Mouse (Mus musculus) MEL (cell line): ENCODE results near the gene Cd37. TPM values are rescaled to one million over a fixed set of nuclear protein-coding genes. Genes with fewer than 3 reads are reported as not detected.

Source experiments
- DNase-seq: peaks from one replicate; pipeline ENCODE4 v3.0.0; 2011; ENCODE audit warnings: low read depth, low spot score
- H3K27ac ChIP-seq: 2 replicates; pipeline ENCODE4 v1.5.1; 2012; ENCODE audit warnings: low read depth, mild to moderate bottlenecking, control low read depth, low read length, moderate library complexity; ENCODE audit not compliant: control insufficient read depth
- H3K27me3 ChIP-seq, 2 experiments: fragments of 150-350 bp in 1 of 2; sonication (generic) in 1 of 2; 2 replicates each; pipeline ENCODE4 v1.6.1; 2012; ENCODE audit warnings: low read length in 2 of 2, mild to moderate bottlenecking in 2 of 2, improper control_type of control experiment in 1 of 2, moderate library complexity in 1 of 2; ENCODE audit not compliant: insufficient read depth in 2 of 2, control insufficient read depth in 1 of 2
- H3K36me3 ChIP-seq, 2 experiments: 2 replicates each; pipeline ENCODE4 v1.6.1; 2012 to 2014; ENCODE audit warnings: low read length in 2 of 2, improper control_type of control experiment in 1 of 2, inconsistent platforms in 1 of 2, mild to moderate bottlenecking in 1 of 2; ENCODE audit not compliant: insufficient read depth in 2 of 2, control insufficient read depth in 1 of 2
- H3K4me1 ChIP-seq, 2 experiments: fragments of 150-350 bp in 1 of 2; sonication (generic) in 1 of 2; 2 replicates each; pipeline ENCODE4 v1.6.1; 2012; ENCODE audit warnings: low read length in 2 of 2, improper control_type of control experiment in 1 of 2, mild to moderate bottlenecking in 1 of 2; ENCODE audit not compliant: insufficient read depth in 2 of 2, control insufficient read depth in 1 of 2
- H3K4me3 ChIP-seq, 2 experiments: fragments of 150-350 bp in 1 of 2; sonication (generic) in 1 of 2; 2 replicates each; pipeline ENCODE4 v1.5.1; 2012; ENCODE audit warnings: low read depth in 2 of 2, low read length in 2 of 2, mild to moderate bottlenecking in 2 of 2, moderate library complexity in 2 of 2, control low read depth in 1 of 2, improper control_type of control experiment in 1 of 2; ENCODE audit not compliant: control insufficient read depth in 1 of 2, insufficient read depth in 1 of 2
- H3K79me2 ChIP-seq: 2 replicates; pipeline ENCODE4 v1.6.1; 2012; ENCODE audit warnings: mild to moderate bottlenecking, low read length, moderate library complexity; ENCODE audit not compliant: control insufficient read depth, poor library complexity, insufficient read depth
- H3K9ac ChIP-seq: 2 replicates; pipeline ENCODE4 v1.6.1; 2012; ENCODE audit warnings: low read depth, mild to moderate bottlenecking, control low read depth, low read length, moderate library complexity; ENCODE audit not compliant: control insufficient read depth, poor library complexity, severe bottlenecking
- H3K9me3 ChIP-seq: fragments of 150-350 bp; sonication (generic); replicated peaks from 2 replicates; pipeline ENCODE4 v1.6.1; 2012; ENCODE audit warnings: mild to moderate bottlenecking, low read length, improper control_type of control experiment, moderate library complexity; ENCODE audit not compliant: insufficient read depth
- CTCF ChIP-seq, 3 experiments: IDR thresholded peaks in 2 of 3; conservative IDR thresholded peaks in 1 of 3; 2 replicates each; pipeline ENCODE4 v1.5.1; 2011 to 2012; ENCODE audit warnings: low read length in 3 of 3, low read depth in 2 of 3, mild to moderate bottlenecking in 2 of 3, improper control_type of control experiment in 1 of 3, inconsistent platforms in 1 of 3, mixed read lengths in 1 of 3, moderate library complexity in 1 of 3; ENCODE audit not compliant: control insufficient read depth in 1 of 3, insufficient read depth in 1 of 3, poor library complexity in 1 of 3, severe bottlenecking in 1 of 3
- E2F4 ChIP-seq: IDR thresholded peaks from 2 replicates; pipeline ENCODE4 v1.6.1; 2011; ENCODE audit warnings: low read depth, low read length, improper control_type of control experiment, borderline replicate concordance
- ELF1 ChIP-seq: IDR thresholded peaks from 2 replicates; pipeline ENCODE4 v1.6.1; 2014; ENCODE audit warnings: low read depth, mild to moderate bottlenecking, inconsistent platforms, low read length, improper control_type of control experiment, moderate library complexity
- ETS1 ChIP-seq: IDR thresholded peaks from 2 replicates; pipeline ENCODE4 v1.6.1; 2012; ENCODE audit warnings: low read depth, mild to moderate bottlenecking, inconsistent platforms, low read length, improper control_type of control experiment, moderate library complexity
- GABPA ChIP-seq: IDR thresholded peaks from 2 replicates; pipeline ENCODE4 v1.6.1; 2012; ENCODE audit warnings: low read depth, mild to moderate bottlenecking, inconsistent platforms, low read length, improper control_type of control experiment, moderate library complexity
- HCFC1 ChIP-seq: IDR thresholded peaks from 2 replicates; pipeline ENCODE4 v1.6.1; 2012; ENCODE audit warnings: low read depth, mild to moderate bottlenecking, inconsistent platforms, low read length, improper control_type of control experiment, moderate library complexity
- JUND ChIP-seq: IDR thresholded peaks from 2 replicates; pipeline ENCODE4 v1.6.1; 2011; ENCODE audit warnings: low read depth, mild to moderate bottlenecking, improper control_type of control experiment, low read length
- MAX ChIP-seq: IDR thresholded peaks from 2 replicates; pipeline ENCODE4 v1.6.1; 2011; ENCODE audit warnings: low read length, improper control_type of control experiment
- MAZ ChIP-seq: IDR thresholded peaks from 2 replicates; pipeline ENCODE4 v1.6.1; 2012; ENCODE audit warnings: low read depth, mild to moderate bottlenecking, inconsistent platforms, low read length, improper control_type of control experiment
- MEF2A ChIP-seq: IDR thresholded peaks from 2 replicates; pipeline ENCODE4 v1.6.1; 2014; ENCODE audit warnings: low read depth, mild to moderate bottlenecking, inconsistent platforms, low read length, improper control_type of control experiment; ENCODE audit not compliant: poor library complexity, insufficient replicate concordance, severe bottlenecking; ENCODE audit errors: extremely low read depth
- MYB ChIP-seq: IDR thresholded peaks from 2 replicates; pipeline ENCODE4 v1.6.1; 2011; ENCODE audit warnings: mild to moderate bottlenecking, low read depth, low read length, improper control_type of control experiment
- MYC ChIP-seq: IDR thresholded peaks from 2 replicates; pipeline ENCODE4 v1.6.1; 2011; ENCODE audit warnings: low read depth, mild to moderate bottlenecking, low read length, improper control_type of control experiment, moderate library complexity
- NELFE ChIP-seq: IDR thresholded peaks from 2 replicates; pipeline ENCODE4 v1.6.1; 2011; ENCODE audit warnings: low read depth, low read length, improper control_type of control experiment
- NRF1 ChIP-seq: IDR thresholded peaks from 2 replicates; pipeline ENCODE4 v1.6.1; 2014; ENCODE audit warnings: low read depth, mild to moderate bottlenecking, inconsistent platforms, low read length, improper control_type of control experiment, moderate library complexity; ENCODE audit not compliant: poor library complexity, insufficient read depth, severe bottlenecking
- POLR2A ChIP-seq, 2 experiments: IDR thresholded peaks; 2 replicates each; pipeline ENCODE4 v1.6.1; 2011 to 2012; ENCODE audit warnings: low read length in 2 of 2, mild to moderate bottlenecking in 2 of 2, control low read depth in 1 of 2, improper control_type of control experiment in 1 of 2, low read depth in 1 of 2, moderate library complexity in 1 of 2; ENCODE audit not compliant: control insufficient read depth in 1 of 2, insufficient read depth in 1 of 2, poor library complexity in 1 of 2
- RAD21 ChIP-seq: IDR thresholded peaks from 2 replicates; pipeline ENCODE4 v1.6.1; 2011; ENCODE audit warnings: mild to moderate bottlenecking, low read depth, low read length, improper control_type of control experiment
- SIN3A ChIP-seq: IDR thresholded peaks from 2 replicates; pipeline ENCODE4 v1.6.1; 2012; ENCODE audit warnings: low read length, improper control_type of control experiment, inconsistent platforms
- TAL1 ChIP-seq: IDR thresholded peaks from 2 replicates; pipeline ENCODE4 v1.6.1; 2012; ENCODE audit warnings: mild to moderate bottlenecking, inconsistent platforms, low read length, moderate library complexity, mixed read lengths
- TCF12 ChIP-seq: IDR thresholded peaks from 2 replicates; pipeline ENCODE4 v1.6.1; 2014; ENCODE audit warnings: low read depth, mild to moderate bottlenecking, inconsistent platforms, low read length, improper control_type of control experiment, moderate library complexity
- USF1 ChIP-seq: IDR thresholded peaks from 2 replicates; pipeline ENCODE4 v1.6.1; 2014; ENCODE audit warnings: low read depth, mild to moderate bottlenecking, inconsistent platforms, low read length, improper control_type of control experiment, moderate library complexity
- USF2 ChIP-seq, 2 experiments: IDR thresholded peaks; 2 replicates each; pipeline ENCODE4 v1.6.1; 2011 to 2012; ENCODE audit warnings: improper control_type of control experiment in 2 of 2, low read length in 2 of 2, borderline replicate concordance in 1 of 2, inconsistent platforms in 1 of 2, low read depth in 1 of 2, mild to moderate bottlenecking in 1 of 2; ENCODE audit not compliant: insufficient read depth in 1 of 2
- ZC3H11A ChIP-seq: IDR thresholded peaks from 2 replicates; pipeline ENCODE4 v1.6.1; 2012; ENCODE audit warnings: low read depth, mild to moderate bottlenecking, inconsistent platforms, low read length, improper control_type of control experiment
- ZKSCAN1 ChIP-seq: IDR thresholded peaks from 2 replicates; pipeline ENCODE4 v1.6.1; 2012; ENCODE audit warnings: low read depth, mild to moderate bottlenecking, inconsistent platforms, low read length, improper control_type of control experiment, moderate library complexity
- ZNF384 ChIP-seq: IDR thresholded peaks from 2 replicates; pipeline ENCODE4 v1.6.1; 2012; ENCODE audit warnings: low read depth, mild to moderate bottlenecking, inconsistent platforms, low read length, improper control_type of control experiment
- polyA plus RNA-seq, 2 experiments: library from polyadenylated mRNA; stranded (reverse) in 1 of 2; unstranded in 1 of 2; fragments of >175 nt in 1 of 2; fragments of >200 nt in 1 of 2; gene quantifications; 2 replicates each; pipeline versions ENCODE4 v1.2.1 to v1.2.4; 2012; ENCODE audit warnings: low replicate concordance in 2 of 2, low read depth in 1 of 2; ENCODE audit not compliant: insufficient read length in 2 of 2, insufficient read depth in 1 of 2, missing spikeins in 1 of 2
- total RNA-seq: library from RNA; depleted of rRNA; stranded (reverse); fragments of 300-350 nt; gene quantifications from 2 replicates; pipeline ENCODE4 v1.2.3, GENCODE M21; 2012

Cd37 gene
- total and polyA plus RNA-seq, 3 experiments: 22.4 to 111 TPM; not detected in 1

DNA sequence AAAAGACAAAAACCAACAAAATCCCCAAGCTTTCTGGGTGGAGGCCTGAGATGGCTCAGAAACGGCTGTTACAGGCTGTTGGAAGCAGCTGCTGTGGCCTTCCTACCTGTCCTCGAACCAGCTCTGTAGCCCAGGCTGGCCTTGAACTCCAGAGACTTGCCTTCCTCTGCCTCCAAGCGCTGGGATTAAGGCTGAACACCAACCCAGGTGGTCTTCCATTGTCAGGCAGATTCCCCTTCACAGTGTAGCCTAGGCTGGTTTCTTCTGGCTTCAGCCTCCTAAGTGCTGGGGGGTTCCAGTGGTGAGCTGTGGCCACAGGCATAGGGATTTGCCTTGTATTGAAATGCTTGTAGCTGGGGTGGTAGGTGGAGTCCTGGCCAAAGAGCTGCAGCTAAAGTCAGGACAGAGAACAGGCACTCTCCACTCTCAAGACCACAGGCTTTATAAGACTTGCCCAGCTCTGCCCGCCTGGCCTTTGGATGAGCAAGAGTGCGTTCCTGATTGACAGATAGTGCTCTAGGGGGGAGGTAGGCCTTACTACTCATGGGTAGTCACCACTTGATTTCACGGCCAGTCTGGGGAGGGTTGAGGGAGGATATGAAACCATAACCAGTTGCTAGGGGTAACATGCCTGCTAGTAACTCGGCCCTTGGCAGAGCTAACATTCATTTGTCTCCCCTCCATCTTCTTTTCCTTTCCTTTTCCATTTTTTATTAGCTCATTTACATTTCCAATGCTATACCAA lies 9.3 kb downstream of the Cd37 start:
- Histone ChIP-seq H3K79me2 (no peaks in the 10 kb centered on the region), H3K27ac (no peak overlapping the region), H3K4me1 (no peaks in the 10 kb centered on the region; a peak in 2 of 4 replicates), H3K36me3 (0 out of 4 replicates have a peak, but pooled peaks cover 0 to 2% of the 10 kb centered on the region in 2 experiments), H3K27me3 (peaks cover 4 to 5% of the 10 kb centered on the region in 2 experiments), H3K9me3 (no peaks in the 10 kb centered on the region), H3K9ac (no peak overlapping the region), H3K4me3 (no peak overlapping the region)
- no peak for TF ChIP-seq POLR2A (IDR thresholded peaks at IDR 0.05; ENCODE audit: control insufficient read depth in 1 of 2, insufficient read depth in 1 of 2, low read depth in 1 of 2, low read length in 2 of 2, poor library complexity in 1 of 2)
- no peak for TF ChIP-seq ETS1
- TF ChIP-seq USF1: no peak
- no peak for TF ChIP-seq ZKSCAN1
- TF ChIP-seq CTCF (IDR thresholded peaks at IDR 0.05 in 2 of 3, conservative IDR thresholded peaks at IDR 0.05 in 1 of 3; ENCODE audit: control insufficient read depth in 1 of 3, insufficient read depth in 1 of 3, low read depth in 2 of 3, low read length in 3 of 3, poor library complexity in 1 of 3, severe bottlenecking in 1 of 3): no peak
- TF ChIP-seq ZNF384: no peak
- no peak for TF ChIP-seq RAD21
- DNase-seq: no peak

DNA sequence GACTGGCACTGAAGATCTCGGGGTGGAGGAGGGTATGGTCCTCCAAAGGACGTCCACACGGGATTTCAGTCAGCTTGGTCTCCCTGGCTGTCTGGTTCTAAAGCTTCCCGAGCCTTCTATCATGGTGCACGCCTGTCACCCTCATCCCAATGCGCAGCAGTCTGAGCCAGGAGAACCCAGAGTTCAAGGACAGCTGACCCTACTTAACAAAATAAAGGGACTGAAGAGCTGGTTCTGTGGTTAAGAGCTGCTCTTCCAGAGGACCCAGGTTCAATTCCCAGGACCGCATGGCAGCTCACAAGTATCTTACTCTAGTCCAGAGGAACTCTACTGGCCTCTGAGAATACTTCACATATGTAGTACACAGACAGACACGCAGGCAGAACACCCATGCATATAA lies 9.9 kb downstream of the Cd37 start:
- TF ChIP-seq TCF12 (no peak), RAD21 (no peak), SIN3A (no peak), MYB (no peak), MYC (no peak), NRF1 (no peak), ETS1 (no peak), POLR2A (IDR thresholded peaks at IDR 0.05; ENCODE audit: control insufficient read depth in 1 of 2, insufficient read depth in 1 of 2, low read depth in 1 of 2, low read length in 2 of 2, poor library complexity in 1 of 2) (no peak), USF2 (IDR thresholded peaks at IDR 0.05; ENCODE audit: borderline replicate concordance in 1 of 2, insufficient read depth in 1 of 2, low read depth in 1 of 2, low read length in 2 of 2) (no peak), TAL1 (no peak), MAX (no peak), JUND (no peak), ZC3H11A (no peak), ELF1 (no peak), MAZ (no peak), E2F4 (no peak), MEF2A (no peak), NELFE (no peak), HCFC1 (no peak), GABPA (no peak)
- Histone ChIP-seq H3K4me3 (no peak overlapping the region), H3K79me2 (no peaks in the 10 kb centered on the region), H3K9me3 (no peaks in the 10 kb centered on the region), H3K36me3 (0 out of 4 replicates have a peak, but pooled peaks cover 0 to 2% of the 10 kb centered on the region in 2 experiments), H3K27me3 (peaks cover 4 to 5% of the 10 kb centered on the region in 2 experiments), H3K27ac (no peak overlapping the region), H3K9ac (no peak overlapping the region), H3K4me1 (no peaks in the 10 kb centered on the region; a peak in 2 of 4 replicates)
- no peak for DNase-seq
